Mouse (Mus musculus) CD4-positive, CD25-positive, alpha-beta regulatory T cell, adult 4 months (primary cell): Measurements from ENCODE around the gene Sycp2l. TPM values are rescaled to one million over a fixed set of nuclear protein-coding genes. Genes with fewer than 3 reads are reported as not detected.

ENCODE experiments used
- polyA plus RNA-seq, 2 experiments: library from polyadenylated mRNA; unstranded; fragments of 100-300 nt; shearing (Covaris generic); gene quantifications; one replicate each; pipeline ENCODE4 v1.2.1; 2017

Gene Sycp2l
- polyA plus RNA-seq, 2 experiments from 2014 or later = not detected

Other genes starting within 250 kb of the Sycp2l start
- 100 to 1,000 TPM in 1 of 2 experiments, 10 to 100 TPM in 1; 87.1 to 102 TPM for gene Pak1ip1, start 113.3 kb upstream of the Sycp2l start, polyA plus RNA-seq
- 100 to 1,000 TPM; 129 to 131 TPM for gene Tmem14c, start 98.0 kb upstream of the Sycp2l start, polyA plus RNA-seq
- under 1 TPM in 1 of 2 experiments, not detected in 1; 0.07 TPM for gene Mak, start 34.6 kb upstream of the Sycp2l start, polyA plus RNA-seq
- gene Gcm2, start 3.3 kb upstream of the Sycp2l start, polyA plus RNA-seq = under 1 TPM; 0.37 to 0.69 TPM
- gene Elovl2, start 106.1 kb downstream of the Sycp2l start, polyA plus RNA-seq = not detected
- gene Smim13, start 135.5 kb downstream of the Sycp2l start, polyA plus RNA-seq = 1 to 10 TPM; 2.4 to 4.1 TPM
- not detected for gene Gm17364, start 159.7 kb downstream of the Sycp2l start, polyA plus RNA-seq